Mouse (Mus musculus) brown adipose tissue, adult 24 weeks (tissue): ENCODE measurements around the gene Tmem230. TPM values are rescaled to one million over a fixed set of nuclear protein-coding genes. Genes with fewer than 3 reads are reported as not detected.

ENCODE experiments used
- H3K27ac ChIP-seq: fragments of 200-500 bp; replicated peaks from 2 replicates; pipeline ENCODE4 v1.5.1; 2012; ENCODE audit warnings: low read depth, mild to moderate bottlenecking, low read length
- H3K4me1 ChIP-seq: fragments of 200-500 bp; 2 replicates; pipeline ENCODE4 v1.6.1; 2012; ENCODE audit warnings: low read length, mixed read lengths; ENCODE audit not compliant: control insufficient read depth, insufficient read depth, insufficient read length
- H3K4me3 ChIP-seq: fragments of 200-500 bp; 2 replicates; pipeline ENCODE4 v1.5.1; 2012; ENCODE audit warnings: low read depth, mild to moderate bottlenecking, low read length, moderate library complexity; ENCODE audit not compliant: insufficient read depth
- polyA plus RNA-seq: library from polyadenylated mRNA; stranded (reverse); fragments of >200 nt; gene quantifications from 2 replicates; pipeline ENCODE4 v1.2.4, GENCODE M21; 2012; ENCODE audit not compliant: missing spikeins, insufficient read depth, insufficient read length

The Tmem230 gene
- polyA plus RNA-seq, 1 experiment, result 31.3 TPM

DNA sequence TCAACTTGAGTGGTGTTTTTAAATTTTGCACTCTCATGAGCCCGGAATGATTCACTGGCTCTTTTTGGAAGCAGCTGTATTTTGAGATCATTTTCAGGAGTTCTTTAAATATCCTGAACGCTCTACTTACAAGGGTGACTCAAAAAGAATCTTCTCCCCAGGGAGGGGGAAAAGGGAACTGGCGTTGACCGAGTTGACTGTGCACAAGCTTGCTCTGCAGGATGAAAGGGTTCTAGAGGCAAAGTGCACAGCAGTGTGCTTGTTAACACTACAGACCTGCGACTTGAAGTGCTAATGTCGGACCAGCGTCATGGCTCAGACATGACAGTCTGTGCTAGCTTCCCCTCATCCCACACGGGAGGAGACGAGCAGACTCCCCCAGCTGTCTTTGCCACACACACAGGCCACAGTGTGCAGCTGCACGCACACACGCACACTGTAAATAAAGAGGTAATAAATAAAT, 26.0 kb downstream of the Tmem230 start:
- Histone ChIP-seq H3K4me1 (no peaks in the 10 kb centered on the region), H3K4me3 (no peak overlapping the region), H3K27ac (no peak overlapping the region)

GRCm38 (mm10) chr2:132211995-132212656, 35.5 kb downstream of the Tmem230 start:
- Histone ChIP-seq H3K4me3 (no peak overlapping the region), H3K4me1 (peaks cover 2% of the 10 kb centered on the region; the same call in 1 of the 2 replicates), H3K27ac (no peak overlapping the region)

DNA sequence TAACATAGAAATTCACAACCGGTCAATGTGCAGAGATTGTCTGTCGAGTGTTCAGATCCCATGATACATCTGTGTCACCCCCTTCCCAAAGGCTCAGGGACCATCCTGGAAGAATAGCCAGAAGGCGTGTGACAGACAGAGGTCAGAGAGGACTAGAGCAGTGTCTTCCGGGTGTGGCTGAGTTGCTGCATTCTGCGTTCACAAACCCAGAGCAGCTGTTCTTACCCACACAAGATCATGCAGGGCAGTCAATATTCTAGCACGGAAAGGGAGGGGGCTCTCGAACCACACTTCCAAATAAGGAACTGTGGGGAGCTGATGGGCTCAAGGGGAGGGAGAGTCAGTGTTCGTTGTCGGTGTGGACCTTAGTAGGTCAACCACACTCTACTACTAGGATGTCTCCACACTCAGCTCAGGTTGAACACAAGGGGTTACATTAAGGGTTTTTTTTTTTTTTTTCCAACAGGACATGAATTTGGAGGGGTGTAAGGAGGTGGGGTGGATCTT, 36.7 kb downstream of the Tmem230 start:
- H3K4me1 ChIP-seq, result peaks cover 2% of the 10 kb centered on the region; the same call in 1 of the 2 replicates

GRCm38 (mm10) chr2:132208246-132208881, 39.2 kb downstream of the Tmem230 start:
- peaks cover 2% of the 10 kb centered on the region; the same call in 1 of the 2 replicates for H3K4me1 ChIP-seq
- H3K4me3 ChIP-seq, result no peak overlapping the region
- no peak overlapping the region for H3K27ac ChIP-seq

More for the DNA sequence above, 36.7 kb downstream of the Tmem230 start:
- H3K4me3 ChIP-seq, result no peak overlapping the region
- no peak overlapping the region for H3K27ac ChIP-seq

- H3K4me3 ChIP-seq, result no peak overlapping the region
- H3K27ac ChIP-seq, result no peak overlapping the region
- no peaks in the 10 kb centered on the region for H3K4me1 ChIP-seq
These were observed 41.2 kb downstream of the Tmem230 start for GRCm38 (mm10) chr2:132206316-132206881.

DNA sequence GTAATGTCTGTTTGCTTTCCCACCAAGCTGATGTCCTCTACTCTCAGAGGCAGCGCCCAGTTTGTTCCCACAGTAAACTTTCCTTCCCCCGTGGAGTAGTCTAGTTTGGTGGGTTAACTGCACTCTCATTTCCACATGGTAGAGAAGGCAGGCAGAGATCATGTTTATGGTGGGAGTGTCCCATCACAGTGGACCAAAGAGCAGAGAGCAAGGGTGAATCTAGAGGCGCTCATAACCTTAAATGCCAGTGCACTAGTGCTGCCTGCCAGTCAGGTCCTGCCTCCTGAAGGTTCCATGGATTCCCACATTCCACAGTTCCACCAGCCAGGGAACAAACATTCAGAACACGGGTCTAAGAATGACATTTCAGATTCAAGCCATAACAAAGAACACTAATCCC, 42.1 kb downstream of the Tmem230 start:
- Histone ChIP-seq H3K27ac (no peak overlapping the region), H3K4me3 (no peak overlapping the region), H3K4me1 (no peaks in the 10 kb centered on the region)

DNA sequence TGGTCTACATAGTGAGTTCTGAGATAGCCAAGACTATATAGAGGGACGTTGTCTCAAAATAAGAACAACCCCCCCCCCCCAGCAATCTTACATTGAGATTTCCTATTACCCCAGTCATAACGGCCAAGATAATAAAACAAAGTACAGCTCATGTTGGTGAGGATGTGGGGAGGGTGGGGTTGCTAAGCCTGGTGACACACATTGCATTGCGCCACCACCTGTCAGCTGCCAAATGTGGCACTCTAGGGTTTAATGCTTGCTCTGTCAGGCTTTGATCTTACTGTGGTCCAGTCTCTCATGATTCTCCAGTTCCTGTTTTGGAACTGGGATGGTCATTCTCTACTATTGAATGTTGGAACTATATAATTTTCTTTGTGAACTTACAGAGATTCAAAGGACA, 43.8 kb downstream of the Tmem230 start:
- Histone ChIP-seq H3K27ac (no peak overlapping the region), H3K4me1 (no peaks in the 10 kb centered on the region), H3K4me3 (no peak overlapping the region)

DNA sequence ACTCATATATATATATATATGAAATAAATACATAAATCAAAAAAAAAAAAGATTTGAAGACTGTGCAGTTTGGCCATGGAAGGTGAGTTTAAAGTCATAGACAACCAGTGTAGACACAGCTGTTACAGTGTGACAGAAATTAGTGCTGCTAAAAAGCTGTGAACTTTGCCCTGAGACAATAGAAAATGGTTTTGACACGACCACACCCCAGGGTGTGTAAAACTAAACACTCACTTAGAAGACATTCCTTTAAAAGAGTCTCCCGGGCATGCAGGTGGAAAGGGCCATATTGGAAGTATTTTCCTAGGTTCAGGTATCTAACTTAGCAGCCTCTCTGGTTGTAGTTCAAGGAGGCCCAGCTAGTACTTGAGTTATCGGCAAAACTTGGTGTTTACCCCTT, 44.4 kb downstream of the Tmem230 start:
- Histone ChIP-seq H3K4me3 (no peak overlapping the region), H3K27ac (no peak overlapping the region), H3K4me1 (no peaks in the 10 kb centered on the region)

DNA sequence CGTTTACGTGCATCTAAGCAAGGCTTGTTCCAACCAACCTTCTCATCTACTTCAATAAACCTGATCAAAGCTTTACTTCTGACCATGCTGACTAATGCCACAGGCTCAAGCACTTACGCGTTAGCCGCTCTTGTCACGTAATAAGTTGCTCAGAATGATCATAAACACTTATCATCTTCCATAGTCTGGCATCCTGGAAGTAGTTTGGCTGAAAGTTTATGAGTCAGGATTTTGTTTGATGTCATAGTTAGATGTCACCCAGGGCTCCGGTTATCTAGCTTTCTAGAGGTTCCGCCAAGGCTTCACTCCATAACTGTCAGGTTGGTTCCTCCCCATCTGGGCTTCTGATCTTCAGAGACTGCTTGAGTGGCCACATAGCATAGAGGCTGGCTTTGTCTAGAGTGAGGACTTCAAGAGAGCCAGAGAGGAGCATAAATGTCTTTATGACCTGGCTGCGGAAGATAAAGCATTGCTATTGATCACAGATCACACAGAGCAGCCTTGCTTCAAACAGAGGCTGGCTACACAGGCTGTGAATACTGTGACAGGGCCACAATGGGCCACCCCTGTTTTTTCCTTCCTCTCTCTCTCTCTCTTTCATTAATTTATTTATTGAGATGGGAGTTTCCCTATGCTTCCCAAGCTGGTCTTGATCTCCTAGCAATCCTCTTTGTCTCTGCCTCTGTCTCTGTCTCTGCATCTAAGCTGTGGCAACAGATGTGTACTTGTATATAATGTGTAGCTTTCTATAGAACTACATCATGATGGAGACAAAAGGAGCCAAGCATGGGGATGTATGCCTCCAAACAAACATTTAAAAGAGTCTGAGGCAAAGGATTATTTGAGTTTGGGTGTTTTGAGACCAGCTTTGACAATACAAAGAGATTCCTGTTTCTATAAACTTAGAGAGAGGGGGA, 49.3 kb downstream of the Tmem230 start:
- Histone ChIP-seq H3K4me1 (no peaks in the 10 kb centered on the region), H3K4me3 (no peak overlapping the region), H3K27ac (no peak overlapping the region)

DNA sequence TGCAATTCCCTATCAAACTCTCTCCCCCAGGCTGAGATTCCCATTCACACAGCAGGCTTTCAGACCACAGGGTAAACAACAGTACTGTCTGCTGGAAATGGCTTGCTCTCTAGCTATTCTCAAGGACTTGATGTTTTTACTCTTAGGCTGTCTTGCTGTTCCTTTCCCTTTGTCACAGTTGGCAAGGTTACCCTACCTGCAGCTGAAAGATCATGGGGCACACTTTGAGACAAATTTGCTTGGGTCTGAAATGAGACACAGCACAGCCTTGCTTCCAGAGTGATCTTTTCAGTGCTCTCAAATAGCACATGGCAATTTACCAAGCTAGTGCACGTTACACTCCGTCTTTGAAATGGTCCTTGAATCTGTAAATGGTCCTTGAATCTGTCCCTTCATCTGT, 52.0 kb downstream of the Tmem230 start:
- Histone ChIP-seq H3K4me3 (no peak overlapping the region), H3K27ac (no peak overlapping the region), H3K4me1 (no peaks in the 10 kb centered on the region)

- Histone ChIP-seq H3K4me1 (no peaks in the 10 kb centered on the region), H3K4me3 (no peak overlapping the region), H3K27ac (no peak overlapping the region)
These were observed 56.9 kb downstream of the Tmem230 start for GRCm38 (mm10) chr2:132190602-132191161.

Other genes starting within 250 kb of the Tmem230 start
- gene Rassf2, start 217.5 kb downstream of the Tmem230 start, polyA plus RNA-seq, result 7.8 and 18.5 TPM in 2 replicates
- 4.5 and 12.3 TPM in 2 replicates for gene Slc23a2, start 102.7 kb downstream of the Tmem230 start, polyA plus RNA-seq
- gene Pcna, start 5.5 kb upstream of the Tmem230 start, polyA plus RNA-seq, result 46.7 and 56.1 TPM in 2 replicates
- gene Cds2, start 15.3 kb upstream of the Tmem230 start, polyA plus RNA-seq, result 27.4 and 37.3 TPM in 2 replicates
- not detected in 2 replicates for gene Prokr2, start 137.6 kb upstream of the Tmem230 start, polyA plus RNA-seq